Mouse (Mus musculus): ENCODE measurements around the gene Cpxm1.
"Not testable (repeated sequence)": the region's sequence is repeated elsewhere in the genome, so short reads cannot be mapped to it uniquely, and the experiment has no call there.

Gene Cpxm1

GRCm38 (mm10) chr2:130401891-130402290 lies 4.5 kb upstream of the Cpxm1 start:
- DNase-seq (ENCODE audit: low spot score) = no peak

GRCm38 (mm10) chr2:130400046-130400445 lies 2.7 kb upstream of the Cpxm1 start:
- no peak for DNase-seq (ENCODE audit: low spot score)

GRCm38 (mm10) chr2:130398091-130398490 lies 717 bp upstream of the Cpxm1 start:
- DNase-seq (ENCODE audit: low spot score) = no peak

GRCm38 (mm10) chr2:130395696-130396095 lies 1.7 kb downstream of the Cpxm1 start:
- no peak for DNase-seq (ENCODE audit: low spot score)

GRCm38 (mm10) chr2:130392836-130393235 lies 4.5 kb downstream of the Cpxm1 start:
- DNase-seq (ENCODE audit: low spot score) = no peak

- no peak for DNase-seq (ENCODE audit: low spot score)
Observed at GRCm38 (mm10) chr2:130390993-130391625, 6.3 kb downstream of the Cpxm1 start.

GRCm38 (mm10) chr2:130388796-130389195 lies 8.6 kb downstream of the Cpxm1 start:
- DNase-seq (ENCODE audit: low spot score) = no peak

GRCm38 (mm10) chr2:130386212-130386611 lies 11.2 kb downstream of the Cpxm1 start:
- DNase-seq (ENCODE audit: low spot score) = no peak

- no peak for DNase-seq (ENCODE audit: low spot score)
Observed at GRCm38 (mm10) chr2:130383895-130384294, 13.5 kb downstream of the Cpxm1 start.

GRCm38 (mm10) chr2:130383205-130383604 lies 14.2 kb downstream of the Cpxm1 start:
- no peak for DNase-seq (ENCODE audit: low spot score)

- DNase-seq (ENCODE audit: low spot score) = no peak
Observed at GRCm38 (mm10) chr2:130374951-130375350, 22.4 kb downstream of the Cpxm1 start.

- not testable (repeated sequence) for DNase-seq (ENCODE audit: low spot score)
Observed at GRCm38 (mm10) chr2:130373026-130373425, 24.3 kb downstream of the Cpxm1 start.

- DNase-seq (ENCODE audit: low spot score) = no peak
Observed at GRCm38 (mm10) chr2:130367386-130367785, 30.0 kb downstream of the Cpxm1 start.

GRCm38 (mm10) chr2:130365211-130366094 lies 31.9 kb downstream of the Cpxm1 start:
- no peak for DNase-seq (ENCODE audit: low spot score)

- DNase-seq (ENCODE audit: low spot score) = peak; percentile 22
Observed at GRCm38 (mm10) chr2:130362511-130363026, 34.8 kb downstream of the Cpxm1 start.

GRCm38 (mm10) chr2:130358852-130359251 lies 38.5 kb downstream of the Cpxm1 start:
- DNase-seq (ENCODE audit: low spot score) = no peak

- no peak for DNase-seq (ENCODE audit: low spot score)
Observed at GRCm38 (mm10) chr2:130357551-130357950, 39.8 kb downstream of the Cpxm1 start.

- no peak for DNase-seq (ENCODE audit: low spot score)
Observed at GRCm38 (mm10) chr2:130353889-130354288, 43.5 kb downstream of the Cpxm1 start.

GRCm38 (mm10) chr2:130353411-130353810 lies 44.0 kb downstream of the Cpxm1 start:
- no peak for DNase-seq (ENCODE audit: low spot score)

GRCm38 (mm10) chr2:130351758-130352339 lies 45.5 kb downstream of the Cpxm1 start:
- peak; percentile 13 for DNase-seq (ENCODE audit: low spot score)

GRCm38 (mm10) chr2:130350376-130350775 lies 47.0 kb downstream of the Cpxm1 start:
- no peak for DNase-seq (ENCODE audit: low spot score)

- DNase-seq (ENCODE audit: low spot score) = no peak
Observed at GRCm38 (mm10) chr2:130341220-130341580, 56.2 kb downstream of the Cpxm1 start.

Measured in layer of hippocampus, adult 9-10 months (tissue).